Mouse (Mus musculus) left cerebral cortex, adult 2 months (tissue): ENCODE data around the gene Ttc34. TPM values are rescaled to one million over a fixed set of nuclear protein-coding genes. Genes with fewer than 3 reads are reported as not detected.

ENCODE experiments used
- DNase-seq, 2 experiments: peaks; one replicate each; pipeline ENCODE4 v3.0.0; 2021 to 2022; ENCODE audit warnings: low spot score in 2 of 2, mixed read lengths in 1 of 2; ENCODE audit errors: extremely low spot score in 1 of 2
- H3K27ac ChIP-seq: fragments of 200-600 bp; 2 replicates; pipeline ENCODE4 v1.8.1; 2022
- H3K4me3 ChIP-seq: fragments of 200-600 bp; 2 replicates; pipeline ENCODE4 v1.8.1; 2022
- CTCF ChIP-seq: fragments of 200-600 bp; IDR thresholded peaks from 2 replicates; pipeline ENCODE4 v1.8.1; 2022; ENCODE audit warnings: antibody characterized with exemption, mild to moderate bottlenecking, moderate library complexity
- intact Hi-C: fragments of 180-260 bp; cut with DNase I; formaldehyde crosslinking; loops from one replicate; pipeline ENCODE4 v1.15.1; 2025
- total RNA-seq, 2 experiments: library from RNA; stranded (reverse); gene quantifications; 2 replicates each; pipeline ENCODE4 v1.2.3; 2021

The Ttc34 gene
- total RNA-seq, 2 experiments from 2014 or later = 2.1 to 3.5 TPM

DNA sequence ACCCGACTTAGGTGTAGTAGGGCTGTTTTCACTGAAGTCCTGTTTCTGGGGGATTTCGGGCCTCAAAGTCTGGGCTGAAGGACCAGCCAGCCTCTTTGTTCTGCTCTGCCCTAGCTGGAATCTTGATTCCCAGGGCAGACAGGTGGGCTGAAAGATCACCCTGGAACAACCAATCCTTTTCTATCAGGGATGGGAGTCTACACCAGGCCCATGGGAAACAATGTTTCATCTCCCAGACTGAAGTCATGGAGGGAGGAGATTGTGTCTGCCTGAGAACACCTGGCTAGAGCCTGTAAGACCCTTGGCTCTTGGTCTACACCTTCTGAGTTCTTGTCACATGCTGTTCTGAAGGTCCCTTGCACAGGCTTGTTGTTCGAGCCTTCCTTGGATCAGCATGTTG, 21.3 kb downstream of the Ttc34 start:
- intact Hi-C loops = no loop called here
- no peak overlapping the region for H3K27ac ChIP-seq
- no peak for DNase-seq
- H3K4me3 ChIP-seq = no peak overlapping the region
- TF ChIP-seq CTCF = no peak

DNA sequence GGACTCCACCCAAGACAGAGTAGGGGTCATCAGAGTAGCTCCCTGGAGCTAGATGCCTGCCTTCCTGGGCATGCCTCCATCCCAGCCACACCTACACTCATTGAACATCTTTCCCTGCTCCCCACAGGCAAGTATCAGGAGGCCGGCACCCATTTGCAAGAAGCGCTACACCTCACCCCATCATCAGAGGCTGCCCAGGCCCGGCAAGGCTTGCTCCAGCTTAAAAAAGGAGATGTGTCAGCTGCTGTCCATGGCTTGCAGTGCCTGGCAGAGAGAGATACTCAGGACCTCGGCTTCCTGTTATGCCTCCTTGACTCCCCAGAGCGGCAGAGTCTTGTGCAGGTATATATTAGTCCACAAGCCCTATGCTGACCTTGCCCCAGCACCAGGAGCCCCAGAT, 24.7 kb downstream of the Ttc34 start:
- DNase-seq = no peak
- intact Hi-C loops = no loop called here
- no peak overlapping the region for H3K27ac ChIP-seq
- H3K4me3 ChIP-seq = no peak overlapping the region
- no peak for TF ChIP-seq CTCF

DNA sequence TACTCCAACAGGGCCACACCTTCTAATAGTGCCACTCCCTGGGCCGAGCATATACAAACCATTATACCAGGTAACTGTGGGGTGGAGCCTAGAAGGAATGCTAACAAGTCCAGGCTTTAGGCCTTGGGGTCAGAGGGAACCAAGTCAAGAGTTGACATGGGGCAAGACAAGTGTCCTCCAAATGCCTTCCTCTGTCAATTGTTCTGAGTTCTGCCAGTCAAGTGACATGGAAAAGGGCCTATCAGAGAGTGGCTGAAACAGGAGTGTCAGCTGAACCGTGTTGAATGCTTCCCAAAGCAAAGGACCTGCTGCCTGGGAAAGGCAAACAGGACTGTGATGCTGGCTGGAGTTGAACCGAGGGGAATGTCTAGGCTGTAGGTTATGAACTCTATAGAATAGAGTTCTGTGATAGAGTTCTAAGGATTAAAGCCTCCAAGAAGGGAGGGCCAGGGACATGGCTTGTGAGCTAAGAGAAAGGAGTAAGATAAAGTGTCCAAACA, 26.2 kb downstream of the Ttc34 start:
- no peak for TF ChIP-seq CTCF
- intact Hi-C loops = no loop called here
- no peak overlapping the region for H3K4me3 ChIP-seq
- H3K27ac ChIP-seq = no peak overlapping the region
- no peak for DNase-seq

DNA sequence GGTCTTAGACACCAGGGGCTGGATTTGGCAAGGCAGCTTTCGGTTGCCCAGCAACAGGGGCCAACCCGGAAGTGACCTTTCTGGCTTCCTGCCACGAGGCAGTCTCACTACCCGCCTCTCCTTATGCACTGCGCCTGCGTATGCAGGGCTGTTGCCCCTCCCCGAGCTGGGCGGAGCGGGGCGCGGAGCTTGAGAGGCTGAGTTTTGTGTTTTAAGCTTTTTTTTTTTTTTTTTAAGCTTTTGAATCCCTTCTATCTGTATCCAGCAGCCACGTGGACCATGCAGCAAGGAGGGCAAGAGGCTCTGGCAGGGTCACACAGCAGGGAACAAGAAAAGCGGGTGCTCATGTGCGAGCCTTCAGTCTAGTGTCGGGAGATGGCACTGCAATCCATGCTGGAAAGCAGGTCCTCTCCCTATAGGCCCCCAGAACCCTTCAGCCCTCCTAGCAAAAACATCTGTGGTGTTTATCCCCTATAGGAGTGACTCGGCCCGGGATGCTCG, 27.1 kb downstream of the Ttc34 start:
- intact Hi-C loops = no loop called here
- peak; percentile 84 to 87 for DNase-seq
- Histone ChIP-seq H3K27ac (peak overlapping the region; percentile 66; the same call in 1 of the 2 replicates), H3K4me3 (peak overlapping the region; percentile 46)
- peak; percentile 55 for TF ChIP-seq CTCF

DNA sequence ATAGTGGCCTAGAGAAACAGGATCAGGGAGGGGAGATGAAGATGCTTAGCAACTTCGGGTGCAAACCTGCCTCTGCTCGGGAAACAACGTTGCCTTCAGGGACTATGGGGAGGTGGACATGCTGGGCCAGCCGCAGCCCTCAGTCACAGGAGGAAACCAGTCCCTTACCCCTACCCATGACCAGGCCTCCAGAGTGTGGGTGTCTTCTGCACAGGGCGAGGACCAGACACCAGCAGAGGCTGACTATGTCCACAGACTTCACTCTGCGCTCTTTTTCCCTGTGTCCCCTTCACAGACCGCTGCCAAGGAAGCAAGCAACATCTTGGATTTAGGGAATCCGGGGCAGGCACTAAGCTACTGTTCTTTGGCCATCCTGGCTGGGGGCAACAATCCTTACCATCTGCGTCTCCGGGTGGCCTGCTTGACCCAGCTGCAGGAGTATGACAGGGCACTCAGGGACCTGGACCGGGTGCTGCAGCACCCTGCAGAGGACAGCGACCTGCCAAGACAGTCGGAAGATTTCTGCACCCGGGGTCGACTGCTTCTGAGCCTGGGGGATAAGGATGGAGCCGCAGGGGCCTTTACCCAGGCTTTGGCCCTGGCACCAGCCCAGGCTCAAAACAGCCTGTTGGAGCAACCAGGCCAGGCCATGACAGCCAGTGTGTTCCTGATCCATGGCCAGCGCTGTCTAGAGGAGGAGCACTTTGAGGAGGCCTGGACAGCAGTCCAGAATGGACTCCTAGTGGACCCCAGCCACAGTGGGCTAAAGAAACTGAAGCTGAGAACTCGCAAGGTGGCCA, 27.9 kb downstream of the Ttc34 start:
- TF ChIP-seq CTCF = no peak
- intact Hi-C loops = no loop called here
- no peak overlapping the region for H3K4me3 ChIP-seq
- no peak overlapping the region; the same call in 1 of the 2 replicates for H3K27ac ChIP-seq
- DNase-seq = no peak

DNA sequence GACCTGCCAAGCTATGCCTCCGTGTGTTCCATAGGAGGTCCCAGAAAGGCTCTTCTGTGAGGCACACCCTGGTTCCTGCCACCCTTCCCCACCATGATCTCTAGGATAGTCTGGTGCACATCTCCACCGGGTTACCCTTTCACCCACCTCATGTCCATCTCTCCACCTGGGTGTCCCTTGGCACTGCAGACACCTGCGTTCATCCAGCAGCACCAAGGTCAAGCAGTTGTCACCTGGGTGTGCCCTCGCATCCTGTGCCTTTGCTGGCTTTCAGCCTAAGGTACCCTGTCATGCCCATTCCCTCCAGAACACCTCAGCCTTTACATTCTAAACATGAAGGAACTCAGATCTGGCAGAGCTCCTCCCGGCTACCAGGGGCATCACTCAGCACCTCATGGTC, 29.1 kb downstream of the Ttc34 start:
- no peak for DNase-seq
- Histone ChIP-seq H3K27ac (no peak overlapping the region), H3K4me3 (no peak overlapping the region)
- no peak for TF ChIP-seq CTCF
- intact Hi-C loops = no loop called here

DNA sequence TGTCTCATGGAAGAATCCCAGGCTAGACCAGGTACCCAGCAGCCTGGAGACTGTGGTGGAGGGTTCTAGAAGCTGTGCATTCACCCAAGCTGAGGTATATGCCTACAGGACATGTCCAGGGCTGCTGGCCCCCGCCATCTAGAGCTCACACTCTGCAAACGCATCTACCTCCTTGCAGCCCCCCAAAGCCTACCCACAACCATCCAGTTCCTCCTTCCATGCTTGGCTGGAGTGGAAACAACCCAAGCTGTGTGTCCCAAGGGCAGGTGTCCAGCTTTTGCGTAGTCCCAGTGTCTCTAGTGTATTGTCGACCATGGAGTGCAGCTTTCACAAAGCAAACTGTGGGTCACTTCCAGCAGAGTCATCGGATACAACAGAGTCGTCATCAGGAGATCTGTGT, 30.0 kb downstream of the Ttc34 start:
- intact Hi-C loops = no loop called here
- H3K4me3 ChIP-seq = no peak overlapping the region
- H3K27ac ChIP-seq = no peak overlapping the region
- no peak for DNase-seq
- no peak for TF ChIP-seq CTCF

DNA sequence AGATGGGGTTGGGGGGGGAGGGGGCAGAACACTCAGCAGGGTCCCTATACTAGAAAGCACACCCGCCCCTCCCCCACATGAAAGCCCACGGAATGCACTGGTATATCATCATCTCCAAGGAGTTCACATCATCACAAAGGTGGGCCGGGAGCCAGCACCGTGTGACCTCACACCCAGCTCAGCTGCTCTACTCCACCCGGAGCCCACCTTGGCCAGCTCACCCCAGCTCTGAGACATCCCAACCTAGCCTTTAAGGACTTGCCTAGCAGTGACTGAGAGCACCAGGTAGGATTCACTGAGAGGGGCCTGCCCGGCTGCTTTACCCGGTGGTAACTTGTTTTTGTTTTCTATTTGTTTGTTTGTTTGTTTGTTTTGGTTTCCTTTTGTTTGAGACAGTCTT, 32.2 kb downstream of the Ttc34 start, which contains the start of gene Mmel1:
Gene Mmel1 (plus strand): TSS at position 146 of the 400 bp plus-strand sequence.
- DNase-seq = no peak
- intact Hi-C loops = no loop called here

DNA sequence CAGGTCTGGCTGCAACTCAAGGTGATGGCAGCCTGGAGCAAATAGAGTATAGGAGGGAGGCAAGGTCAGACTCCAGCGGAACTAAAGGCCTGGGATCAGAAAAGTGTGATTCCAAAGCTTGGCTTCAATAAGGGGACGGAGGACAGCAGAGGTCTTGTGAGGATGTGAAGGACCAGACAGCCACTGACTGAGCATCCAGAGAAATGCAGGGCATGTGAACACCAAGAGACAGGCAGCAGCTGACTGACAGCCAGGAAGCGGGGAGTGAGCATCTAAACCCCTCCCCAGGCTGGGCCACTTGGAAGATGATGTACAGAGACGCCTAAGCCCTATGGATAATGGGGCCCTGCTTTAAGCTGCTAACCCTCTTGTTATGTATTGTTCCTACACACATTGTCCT, 33.5 kb downstream of the Ttc34 start:
- no peak overlapping the region for H3K4me3 ChIP-seq
- no peak for DNase-seq
- TF ChIP-seq CTCF = no peak
- no peak overlapping the region for H3K27ac ChIP-seq
- intact Hi-C loops = no loop called here

More for the DNA sequence above, 32.2 kb downstream of the Ttc34 start, which contains the start of gene Mmel1:
- no peak for TF ChIP-seq CTCF
- Histone ChIP-seq H3K27ac (no peak within 1 kb of the TSS), H3K4me3 (no peak within 1 kb of the TSS)

DNA sequence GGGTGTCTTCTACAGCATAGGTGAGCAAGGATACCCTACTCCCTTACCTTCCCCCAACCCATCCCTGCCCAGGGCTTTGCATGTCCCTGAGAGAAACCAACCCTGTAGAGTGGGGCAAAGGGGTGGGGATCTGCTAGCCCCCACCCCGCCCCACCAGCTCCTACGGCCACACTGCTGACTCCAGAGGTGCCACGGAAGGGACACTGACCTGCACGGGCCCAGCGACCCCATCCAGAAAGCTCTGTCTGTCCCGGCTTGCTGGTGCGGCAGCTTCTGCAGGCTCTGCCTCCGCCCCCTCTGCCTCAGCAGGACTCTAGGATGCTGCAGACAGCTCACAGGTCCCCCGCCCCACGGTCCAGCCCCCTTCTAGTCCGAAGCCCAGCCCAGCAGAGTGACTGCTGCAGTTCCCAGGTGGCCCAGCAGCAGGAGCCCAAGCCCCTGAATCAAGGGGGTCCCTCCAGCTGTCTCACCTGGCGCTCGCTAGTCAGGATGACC, 34.5 kb downstream of the Ttc34 start:
- Histone ChIP-seq H3K27ac (no peak overlapping the region), H3K4me3 (no peak overlapping the region)
- peak; percentile 4; the same call in 1 of the 2 replicates for TF ChIP-seq CTCF
- intact Hi-C loops = no loop called here
- no peak for DNase-seq

DNA sequence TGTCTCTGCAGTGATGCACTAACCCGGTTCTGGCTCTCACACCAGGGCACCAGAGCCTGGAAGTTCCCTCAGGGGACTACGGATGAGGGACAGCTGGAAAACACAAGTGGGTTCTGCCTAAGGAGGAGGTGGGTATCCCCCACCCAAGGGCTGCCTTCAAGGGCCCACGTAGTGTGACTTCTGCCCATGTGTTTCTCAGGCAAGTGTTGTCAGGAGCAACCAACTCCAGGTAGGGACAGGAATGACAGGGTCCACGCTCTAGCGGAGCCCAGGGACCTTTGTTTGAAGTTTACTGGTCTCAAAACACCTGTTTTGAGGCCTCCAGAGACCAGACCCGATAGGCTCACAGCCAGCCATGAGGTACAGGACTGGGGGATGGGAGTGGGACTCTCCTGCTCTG, 35.9 kb downstream of the Ttc34 start:
- DNase-seq = no peak
- no peak overlapping the region for H3K4me3 ChIP-seq
- no peak overlapping the region for H3K27ac ChIP-seq
- intact Hi-C loops = no loop called here
- TF ChIP-seq CTCF = no peak

DNA sequence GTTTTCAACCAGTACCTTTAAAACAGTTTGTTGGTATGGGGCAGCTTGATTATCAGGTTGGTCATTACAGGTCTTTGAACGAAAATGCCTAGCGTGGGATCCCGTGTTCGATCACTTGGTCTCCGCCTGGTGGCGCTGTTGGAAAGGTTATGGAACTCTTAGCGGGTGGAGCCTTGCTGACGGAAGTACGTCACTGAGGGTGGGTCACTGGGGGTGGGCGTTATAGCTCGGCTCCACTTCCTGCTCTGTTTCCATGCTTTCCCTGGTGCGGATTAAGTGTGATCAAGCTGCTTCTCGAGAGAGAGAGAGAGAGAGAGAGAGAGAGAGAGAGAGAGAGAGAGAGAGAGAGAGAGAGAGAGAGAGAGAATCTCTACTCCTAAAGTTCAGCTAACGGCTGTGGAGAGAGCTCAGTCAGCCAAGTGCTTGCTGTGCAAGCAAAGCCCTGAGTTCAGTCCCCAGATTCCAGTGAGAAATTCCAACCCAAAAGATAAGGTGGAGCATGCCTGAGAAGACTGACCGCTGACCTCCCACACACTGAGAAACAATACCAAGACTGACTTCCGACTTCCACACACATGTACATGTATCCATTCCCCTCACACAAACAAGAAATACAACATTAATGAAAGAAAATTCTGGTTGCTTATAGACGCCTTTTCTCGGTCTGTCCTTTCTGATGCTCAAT, 40.7 kb downstream of the Ttc34 start:
- peak; percentile 69 for TF ChIP-seq CTCF
- intact Hi-C loops = loop anchor here (1.0 to 5.0 kb wide), 4 partner anchors 29 to 188 kb away; partner anchors contain the start of genes Hes5 and Pank4
- peak overlapping the region; percentile 57; the same call in 1 of the 2 replicates for H3K27ac ChIP-seq
- DNase-seq = peak; percentile 90 to 91
- H3K4me3 ChIP-seq = peak overlapping the region; percentile 31
